Mouse (Mus musculus) ES-Bruce4 (cell line): ENCODE data around the gene Fkbp11. TPM values are rescaled to one million over a fixed set of nuclear protein-coding genes. Genes with fewer than 3 reads are reported as not detected.

ENCODE experiments used
- H3K27ac ChIP-seq: 2 replicates; pipeline ENCODE4 v1.5.1; 2012; ENCODE audit warnings: low read length, inconsistent platforms; ENCODE audit not compliant: insufficient read depth
- H3K27me3 ChIP-seq: 2 replicates; pipeline ENCODE4 v1.6.1; 2012; ENCODE audit warnings: mild to moderate bottlenecking, low read length, inconsistent platforms; ENCODE audit not compliant: control insufficient read depth, poor library complexity, insufficient read depth, severe bottlenecking
- H3K36me3 ChIP-seq: 2 replicates; pipeline ENCODE4 v1.6.1; 2012; ENCODE audit warnings: inconsistent platforms, mild to moderate bottlenecking, low read length, moderate library complexity; ENCODE audit not compliant: control insufficient read depth, poor library complexity, insufficient read depth, severe bottlenecking
- H3K4me1 ChIP-seq: one replicate; pipeline ENCODE4 v1.8.1; 2011; ENCODE audit warnings: low read length; ENCODE audit not compliant: control insufficient read depth, insufficient read depth
- H3K4me3 ChIP-seq: 2 replicates; pipeline ENCODE4 v1.5.1; 2011; ENCODE audit warnings: low read depth, mild to moderate bottlenecking, low read length
- H3K9ac ChIP-seq: 2 replicates; pipeline ENCODE4 v1.6.1; 2012; ENCODE audit warnings: low read depth, mild to moderate bottlenecking, inconsistent platforms; ENCODE audit not compliant: poor library complexity, severe bottlenecking
- H3K9me3 ChIP-seq: replicated peaks from 2 replicates; pipeline ENCODE4 v1.6.1; 2012; ENCODE audit warnings: mild to moderate bottlenecking, low read length, inconsistent platforms; ENCODE audit not compliant: control insufficient read depth, poor library complexity, insufficient read depth, severe bottlenecking
- CTCF ChIP-seq: IDR thresholded peaks from one replicate; pipeline ENCODE4 v1.8.1; 2011; ENCODE audit warnings: low read depth, low read length
- EP300 ChIP-seq: IDR thresholded peaks from 2 replicates; pipeline ENCODE4 v1.6.1; 2011; ENCODE audit warnings: low read depth, low read length; ENCODE audit not compliant: insufficient read depth
- POLR2A ChIP-seq: IDR thresholded peaks from one replicate; pipeline ENCODE4 v1.8.1; 2011; ENCODE audit warnings: low read length; ENCODE audit not compliant: insufficient read depth
- polyA plus RNA-seq: library from polyadenylated mRNA; stranded (reverse); fragments of >200 nt; gene quantifications from 2 replicates; pipeline ENCODE4 v1.2.4, GENCODE M21; 2011; ENCODE audit warnings: low read depth; ENCODE audit not compliant: missing spikeins, insufficient read depth, insufficient read length

Fkbp11 gene
- polyA plus RNA-seq, 1 experiment: 30.0 TPM

DNA sequence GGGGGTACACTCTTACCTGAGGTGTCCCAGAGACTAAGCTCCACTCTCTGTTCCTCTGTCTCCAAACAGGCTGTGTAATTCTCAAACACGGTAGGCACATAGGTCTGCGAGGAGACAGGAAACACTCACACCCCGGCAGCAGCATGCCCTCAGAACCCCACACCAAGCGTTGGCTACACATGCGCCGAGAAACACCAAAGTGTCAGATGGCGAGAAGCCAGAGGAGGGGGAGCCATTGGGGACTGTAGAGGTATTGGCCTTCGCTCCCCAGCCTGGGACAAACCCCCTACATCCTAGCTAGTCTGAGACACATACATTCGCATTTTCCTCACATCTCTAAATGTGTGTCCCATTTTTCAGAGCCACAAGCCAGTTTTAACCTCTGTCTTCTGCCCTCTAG is 51.5 kb downstream of the Fkbp11 start:
- H3K27ac ChIP-seq: no peak overlapping the region
- H3K27me3 ChIP-seq: peaks cover 2% of the 10 kb centered on the region; the same call in 1 of the 2 replicates
- H3K4me3 ChIP-seq: no peak overlapping the region
- no peaks in the 10 kb centered on the region for H3K36me3 ChIP-seq
- H3K4me1 ChIP-seq: no peaks in the 10 kb centered on the region
- TF ChIP-seq EP300: no peak
- TF ChIP-seq CTCF: no peak
- TF ChIP-seq POLR2A: no peak
- H3K9ac ChIP-seq: 0 out of 2 replicates have a peak overlapping the region, but pooled peaks have one; percentile 6
- H3K9me3 ChIP-seq: no peaks in the 10 kb centered on the region

- H3K9me3 ChIP-seq: no peaks in the 10 kb centered on the region
- no peak overlapping the region for H3K9ac ChIP-seq
- H3K4me3 ChIP-seq: no peak overlapping the region
- H3K4me1 ChIP-seq: no peaks in the 10 kb centered on the region
- no peak for TF ChIP-seq CTCF
- no peak for TF ChIP-seq EP300
- no peak for TF ChIP-seq POLR2A
- H3K36me3 ChIP-seq: no peaks in the 10 kb centered on the region
- peaks cover 2% of the 10 kb centered on the region; the same call in 1 of the 2 replicates for H3K27me3 ChIP-seq
- H3K27ac ChIP-seq: no peak overlapping the region
Measured at GRCm38 (mm10) chr15:98675634-98676250, 52.3 kb downstream of the Fkbp11 start.

DNA sequence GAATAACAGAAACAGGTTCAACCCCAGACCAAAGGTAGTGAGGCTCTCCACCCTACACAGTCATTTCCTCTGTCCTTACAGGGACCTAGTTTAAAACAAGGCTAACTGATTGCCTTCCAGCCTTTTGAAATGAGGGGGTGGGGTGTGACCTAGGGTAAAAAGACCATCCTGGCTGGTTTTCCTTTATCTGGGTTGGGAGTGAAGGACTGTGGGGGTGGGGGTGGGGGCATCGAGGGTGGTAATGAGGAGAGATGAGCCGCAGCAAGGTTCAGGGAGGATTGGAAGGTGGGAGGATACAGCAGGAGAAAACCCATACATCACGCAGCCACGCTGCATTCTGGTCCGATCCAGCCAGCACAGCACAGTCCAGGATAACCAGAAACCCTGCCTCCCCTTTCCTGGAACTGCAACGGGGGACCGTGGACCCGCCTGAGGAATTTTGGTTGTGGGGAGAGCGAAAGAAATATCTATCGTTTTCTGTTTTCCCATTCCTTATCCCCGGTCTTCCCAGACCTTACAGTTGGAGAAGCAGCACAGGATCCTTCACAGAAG is 52.9 kb downstream of the Fkbp11 start:
- no peak for TF ChIP-seq POLR2A
- TF ChIP-seq CTCF: no peak
- TF ChIP-seq EP300: no peak
- Histone ChIP-seq H3K27ac (no peak overlapping the region), H3K36me3 (no peaks in the 10 kb centered on the region), H3K4me1 (no peaks in the 10 kb centered on the region), H3K27me3 (peaks cover 2% of the 10 kb centered on the region; the same call in 1 of the 2 replicates), H3K9ac (no peak overlapping the region), H3K9me3 (no peaks in the 10 kb centered on the region), H3K4me3 (no peak overlapping the region)

Other genes starting within 250 kb of the Fkbp11 start
- not detected in 2 replicates for gene Lalba, start 245.5 kb downstream of the Fkbp11 start, polyA plus RNA-seq
- 0.10 TPM in 1 of 2 replicates, not detected in the other for gene Olfr279, start 235.8 kb downstream of the Fkbp11 start, polyA plus RNA-seq
- 116 and 119 TPM in 2 replicates for gene Kansl2, start 193.9 kb downstream of the Fkbp11 start, polyA plus RNA-seq
- gene Ccnt1, start 157.3 kb downstream of the Fkbp11 start, polyA plus RNA-seq: 66.8 and 73.1 TPM in 2 replicates
- gene 4930415O20Rik, start 157.2 kb downstream of the Fkbp11 start, polyA plus RNA-seq: 1.7 and 2.6 TPM in 2 replicates
- 12.5 and 12.8 TPM in 2 replicates for gene Adcy6, start 118.1 kb downstream of the Fkbp11 start, polyA plus RNA-seq
- gene Cacnb3, start 97.4 kb downstream of the Fkbp11 start, polyA plus RNA-seq: 16.8 and 18.7 TPM in 2 replicates
- 121 TPM in 2 replicates for gene Ddx23, start 65.3 kb downstream of the Fkbp11 start, polyA plus RNA-seq
- gene Rnd1, start 50.7 kb downstream of the Fkbp11 start, polyA plus RNA-seq: 3.4 and 3.7 TPM in 2 replicates
- 0.85 TPM in 1 of 2 replicates, not detected in the other for gene Ccdc65, start 20.0 kb downstream of the Fkbp11 start, polyA plus RNA-seq
- gene Arf3, start 35.0 kb upstream of the Fkbp11 start, polyA plus RNA-seq: 58.4 and 59.3 TPM in 2 replicates
- gene Wnt10b, start 50.0 kb upstream of the Fkbp11 start, polyA plus RNA-seq: 1.7 and 1.8 TPM in 2 replicates
- not detected in 2 replicates for gene Wnt1, start 61.7 kb upstream of the Fkbp11 start, polyA plus RNA-seq
- not detected in 2 replicates for gene Ddn, start 81.3 kb upstream of the Fkbp11 start, polyA plus RNA-seq
- 51.0 and 61.0 TPM in 2 replicates for gene Prkag1, start 103.3 kb upstream of the Fkbp11 start, polyA plus RNA-seq
- 51.9 and 62.2 TPM in 2 replicates for gene Kmt2d, start 143.0 kb upstream of the Fkbp11 start, polyA plus RNA-seq
- 40.3 and 41.9 TPM in 2 replicates for gene Rhebl1, start 166.3 kb upstream of the Fkbp11 start, polyA plus RNA-seq
- 0.40 and 0.78 TPM in 2 replicates for gene Dhh, start 170.3 kb upstream of the Fkbp11 start, polyA plus RNA-seq
- gene Lmbr1l, start 190.0 kb upstream of the Fkbp11 start, polyA plus RNA-seq: 30.9 and 33.4 TPM in 2 replicates
- gene Tuba1b, start 206.4 kb upstream of the Fkbp11 start, polyA plus RNA-seq: 3,464 and 4,107 TPM in 2 replicates
- not detected in 2 replicates for gene Gm49450, start 225.4 kb upstream of the Fkbp11 start, polyA plus RNA-seq
- 700 and 767 TPM in 2 replicates for gene Tuba1a, start 225.5 kb upstream of the Fkbp11 start, polyA plus RNA-seq